Mouse (Mus musculus) T-helper 1 cell (primary cell): ENCODE measurements around the gene Mastl.

Experiments
- in situ Hi-C: fragments of 300-600 bp; cut with MboI, MseI; formaldehyde crosslinking; loops from one replicate; pipeline ENCODE4 v1.15.1; 2025; ENCODE audit warnings: high pct_unique_total_duplicates

Gene Mastl

DNA sequence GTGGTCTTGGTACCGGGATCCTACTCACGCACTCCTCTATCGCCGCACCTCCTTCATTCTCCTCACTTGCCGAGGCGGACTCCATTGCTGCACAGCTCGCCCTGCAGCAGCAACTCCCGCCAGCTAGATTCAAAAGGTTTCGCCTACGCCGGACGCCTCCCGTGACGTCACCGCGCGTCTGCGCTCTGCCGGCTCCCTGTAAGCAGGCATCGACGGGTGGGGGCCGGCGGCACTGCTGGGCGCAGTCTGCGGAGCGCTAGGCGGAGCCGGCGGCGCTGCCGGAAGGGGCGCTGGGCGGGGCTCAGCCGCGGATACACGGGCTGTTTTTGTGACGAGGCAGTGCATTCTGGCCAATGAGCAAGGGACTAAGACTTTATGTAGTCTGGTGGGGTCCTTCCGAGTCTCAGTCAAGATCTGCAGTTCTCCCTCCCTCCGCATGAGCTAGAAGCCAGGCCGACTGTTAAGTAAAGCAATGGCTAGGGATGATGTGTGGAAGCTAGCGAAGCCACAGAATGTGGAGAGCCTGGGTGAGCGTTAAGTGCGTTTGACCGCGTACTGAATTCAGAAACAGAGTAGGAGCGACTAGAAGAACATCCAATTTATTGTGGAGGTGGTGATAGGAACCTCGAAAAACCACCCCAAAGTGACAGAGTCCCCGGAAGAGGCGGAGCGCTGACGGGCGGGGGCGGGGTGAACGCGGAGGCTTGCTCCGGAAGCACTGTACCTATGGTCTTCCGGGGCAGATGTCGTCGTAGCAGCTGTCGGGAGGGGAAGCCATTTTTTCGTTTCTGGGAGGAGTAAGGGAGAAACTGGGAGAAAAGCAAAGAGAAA lies at the start of gene Mastl, which contains the start of gene Yme1l1:
Gene Mastl, minus strand, starts transcription at position 248 of the 831 bp plus-strand sequence.
Gene Yme1l1, plus strand, starts transcription at position 593 of the 831 bp plus-strand sequence.
- in situ Hi-C loops: no loop called here

DNA sequence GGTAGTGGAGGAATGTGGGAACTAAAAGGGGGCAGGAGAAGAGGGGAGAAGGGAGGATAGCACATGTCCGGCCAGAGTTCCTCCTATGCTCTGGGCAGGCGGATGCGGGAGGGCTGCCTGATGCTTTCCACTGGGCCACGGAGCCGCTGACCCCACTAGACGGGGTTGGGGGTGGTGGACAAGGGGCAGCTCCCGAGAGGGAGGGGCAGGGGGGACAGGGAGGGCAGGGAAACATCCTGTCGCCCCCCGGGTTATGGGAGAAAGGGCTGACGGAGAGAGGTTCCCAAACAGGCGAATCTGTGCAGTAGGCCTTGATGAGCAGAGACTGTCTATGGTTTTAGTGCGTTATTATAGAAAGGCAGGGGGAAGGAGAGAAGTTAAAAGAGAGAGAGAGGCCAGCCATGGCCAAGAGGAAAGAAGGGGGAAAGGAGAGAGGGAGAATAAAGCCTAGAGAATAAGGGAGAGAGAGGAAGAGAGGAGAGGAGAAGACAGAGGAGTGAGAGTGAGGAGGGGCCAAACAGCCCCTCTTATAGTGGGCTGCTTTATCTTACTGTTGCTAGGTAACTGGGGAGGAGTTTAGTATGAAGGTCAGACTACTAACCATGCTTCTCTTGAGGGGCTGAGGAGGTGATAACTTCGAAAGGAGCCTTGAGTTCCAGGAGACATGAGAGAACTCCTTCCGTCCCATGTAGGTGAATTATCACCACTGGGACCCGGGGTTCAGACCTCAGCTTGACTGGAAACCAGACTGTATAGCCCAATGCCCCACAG lies 47.3 kb upstream of the Mastl start:
- in situ Hi-C loops: no loop called here

DNA sequence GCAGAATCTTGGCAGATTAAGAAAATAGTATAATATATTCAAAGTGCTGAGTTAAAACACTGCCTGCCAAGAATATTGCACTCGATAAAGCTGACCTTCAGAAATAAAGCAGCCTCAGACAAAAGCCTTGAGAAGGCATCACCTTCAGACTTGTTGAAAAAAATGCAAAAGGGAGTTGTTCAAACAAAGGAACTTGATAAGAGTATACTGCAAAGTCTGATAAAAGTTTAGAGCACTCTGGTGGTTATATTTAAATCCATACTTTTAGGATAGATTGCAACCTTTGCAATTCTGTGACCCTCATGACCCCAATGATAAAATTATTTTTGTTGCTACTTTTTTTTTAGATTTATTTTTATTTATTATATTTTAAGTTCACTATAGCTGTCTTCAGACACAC lies 45.2 kb upstream of the Mastl start:
- in situ Hi-C loops: no loop called here

DNA sequence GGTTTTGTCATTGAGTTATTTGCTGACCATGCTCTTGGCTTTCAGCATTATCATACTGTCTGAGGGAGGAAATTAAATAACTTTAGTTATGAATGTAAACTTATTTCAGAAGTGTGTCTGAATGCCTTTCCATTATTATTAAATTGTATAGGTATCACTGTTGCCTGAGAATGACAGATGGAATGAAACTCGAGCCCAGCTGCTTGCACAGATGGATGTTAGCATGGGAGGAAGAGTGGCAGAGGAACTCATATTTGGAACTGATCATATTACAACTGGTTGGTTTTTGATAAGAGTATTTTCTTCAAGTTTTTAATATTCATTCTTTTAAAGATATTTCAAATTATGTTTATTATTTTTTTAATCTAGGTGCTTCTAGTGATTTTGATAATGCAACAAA lies 38.5 kb upstream of the Mastl start:
- in situ Hi-C loops: loop anchor here (25.0 kb wide), 1 partner anchor 1618 kb away; no protein-coding TSS in a partner anchor

DNA sequence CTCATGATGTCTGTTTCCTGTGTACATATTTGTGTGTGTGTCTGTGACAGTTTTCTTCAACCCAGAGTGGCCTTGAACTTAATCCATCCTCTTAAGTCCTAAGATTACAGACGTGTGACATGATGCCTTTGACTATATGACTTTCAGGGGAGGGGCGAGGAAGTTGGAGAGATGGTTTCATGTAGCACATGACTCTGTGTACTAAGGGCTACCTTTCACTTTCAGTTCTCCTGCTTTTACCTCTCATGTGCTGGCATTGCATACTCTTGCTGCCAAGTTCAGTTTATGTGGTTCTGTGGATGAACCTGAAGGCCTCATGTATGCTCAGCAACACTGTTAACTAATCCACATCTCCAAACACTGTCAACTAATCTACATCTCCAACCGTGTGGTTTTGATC lies 16.5 kb upstream of the Mastl start:
- in situ Hi-C loops: no loop called here

DNA sequence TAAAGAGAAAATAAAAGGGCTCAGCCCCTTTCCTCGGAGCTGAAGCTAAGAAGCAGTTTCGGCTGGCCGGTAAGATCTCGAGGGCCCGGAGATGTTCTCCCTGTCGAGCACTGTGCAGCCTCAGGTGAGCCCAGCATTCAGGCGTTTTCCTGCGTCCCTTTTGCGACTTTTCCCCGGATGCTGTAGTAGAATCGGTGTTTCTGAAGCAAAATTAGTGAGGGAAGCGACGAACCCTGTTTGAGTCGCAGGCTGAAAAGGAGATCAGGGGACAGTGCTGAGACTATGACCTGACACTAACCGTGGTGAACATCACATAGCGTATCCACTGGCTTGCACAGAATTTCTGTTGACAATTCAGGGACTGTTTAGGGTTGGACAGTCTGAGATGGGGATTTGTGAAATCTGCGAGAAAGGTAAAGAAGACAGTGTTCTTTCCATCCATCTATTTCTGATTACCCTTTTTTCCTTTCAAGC lies 821 bp upstream of the Mastl start:
- in situ Hi-C loops: no loop called here

DNA sequence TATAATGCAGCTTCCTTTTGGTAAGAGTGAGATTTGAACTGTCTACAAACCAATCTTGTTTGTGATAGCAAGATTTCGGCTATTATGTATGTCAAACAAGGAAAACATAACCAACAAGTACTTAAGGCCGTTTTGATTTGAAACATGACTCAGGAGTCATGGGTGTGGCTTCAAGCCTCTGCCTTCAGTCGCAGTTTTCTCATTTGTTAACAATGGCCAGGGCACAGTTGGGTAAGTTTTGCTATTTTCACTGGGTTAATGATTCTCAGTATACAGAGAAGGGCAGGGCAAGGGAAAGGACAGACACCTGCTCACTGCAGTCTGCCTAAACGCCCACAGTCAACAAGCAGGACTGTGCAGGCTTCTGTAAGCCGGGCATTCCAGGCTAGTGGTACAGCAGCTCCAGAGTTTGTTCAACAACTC lies 614 bp downstream of the Mastl start:
- in situ Hi-C loops: no loop called here

DNA sequence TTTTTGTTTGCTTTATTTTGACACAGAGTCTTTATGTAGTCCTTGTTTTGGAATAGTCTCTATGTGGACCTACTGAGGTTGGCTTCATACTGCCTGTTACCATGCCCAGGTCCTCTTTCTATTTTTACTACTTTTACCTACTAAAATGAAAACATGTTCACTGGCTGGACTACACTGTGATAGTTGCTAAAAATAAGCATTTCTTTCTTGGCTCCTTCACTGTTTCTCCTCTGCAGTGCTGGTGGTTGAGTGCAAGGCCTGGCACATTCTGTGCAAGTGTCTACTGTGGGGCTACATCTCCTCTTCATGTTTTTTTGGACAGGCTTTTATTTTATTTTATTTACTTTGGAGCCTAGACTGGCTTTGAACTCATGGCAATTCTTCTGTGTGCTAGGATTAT lies 36.3 kb downstream of the Mastl start:
- in situ Hi-C loops: no loop called here

DNA sequence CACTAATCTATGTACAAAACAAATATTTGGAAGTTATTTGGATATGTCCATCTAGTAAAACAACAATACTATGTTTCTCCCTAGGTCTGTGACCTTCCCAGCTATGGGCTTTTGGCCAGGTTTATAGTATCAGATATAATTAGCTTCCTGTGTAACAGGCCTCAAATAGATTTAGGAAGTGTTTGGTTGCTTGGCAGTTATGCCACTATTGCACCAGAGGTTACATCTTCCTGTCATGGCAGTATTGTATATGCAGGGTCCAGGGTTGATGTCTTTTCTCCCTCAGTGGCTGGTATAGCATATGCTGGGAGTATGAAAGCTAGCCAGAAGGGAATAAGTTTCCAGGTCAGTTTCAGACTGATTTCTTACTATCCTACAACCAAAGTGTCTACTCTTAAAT lies 53.6 kb downstream of the Mastl start:
- in situ Hi-C loops: loop anchor here (10.0 kb wide), 1 partner anchor 1867 kb away; no protein-coding TSS in a partner anchor

DNA sequence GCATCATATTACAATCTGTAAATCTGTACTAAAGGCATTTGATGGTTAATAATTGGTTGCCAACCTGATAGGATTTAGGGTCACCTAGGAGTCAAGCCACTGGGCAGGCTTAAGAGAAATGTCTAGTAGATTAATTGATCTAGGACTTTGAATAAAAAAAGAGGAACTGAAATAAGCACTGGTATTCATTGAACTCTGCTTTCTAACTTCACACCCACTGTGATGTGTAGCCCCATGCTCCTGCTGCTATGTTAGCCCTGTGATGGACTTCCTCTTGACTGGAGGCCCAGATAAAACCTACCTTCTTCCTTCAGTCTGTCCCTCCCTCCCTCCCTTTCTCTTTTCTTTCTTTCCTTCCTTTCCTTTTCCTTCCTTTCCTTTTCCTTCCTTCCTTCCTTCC lies 58.8 kb downstream of the Mastl start:
- in situ Hi-C loops: no loop called here

DNA sequence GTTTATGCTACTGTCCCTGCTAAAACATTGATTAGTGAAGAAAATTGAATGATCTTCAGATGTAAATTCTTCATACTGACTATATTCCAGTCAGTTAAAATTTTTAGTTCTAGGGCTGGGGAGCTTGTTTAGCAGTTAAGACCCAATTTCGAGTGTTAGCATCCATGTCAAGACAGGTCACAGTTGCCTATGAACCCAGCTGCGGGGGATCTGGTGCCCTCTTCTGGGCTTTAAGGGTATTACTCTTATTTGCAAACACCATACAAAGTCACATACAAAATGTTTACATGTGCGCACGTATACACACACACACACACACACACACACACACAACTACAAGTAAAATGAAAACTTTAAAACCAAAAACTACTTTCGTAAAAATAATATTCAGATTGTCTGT lies 63.6 kb downstream of the Mastl start:
- in situ Hi-C loops: no loop called here

DNA sequence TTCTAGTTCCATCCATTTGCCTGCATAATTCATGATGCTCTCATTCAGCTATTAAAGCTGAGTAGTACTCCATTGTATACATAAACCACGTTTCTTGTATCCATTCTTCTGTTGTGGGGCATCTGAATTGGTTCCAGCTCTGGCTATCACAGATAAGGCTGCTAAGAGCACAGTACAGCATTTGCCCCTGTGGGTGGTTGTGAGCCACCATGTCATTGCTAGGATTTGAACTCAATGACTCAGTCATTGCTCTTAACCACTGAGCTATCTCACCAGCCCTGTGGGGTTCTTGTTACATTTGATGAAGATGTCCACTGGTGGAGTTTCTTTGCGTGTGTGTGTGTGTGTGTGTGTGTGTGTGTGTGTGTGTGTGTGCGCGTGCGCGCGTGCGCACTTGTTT lies 71.3 kb downstream of the Mastl start:
- in situ Hi-C loops: no loop called here

DNA sequence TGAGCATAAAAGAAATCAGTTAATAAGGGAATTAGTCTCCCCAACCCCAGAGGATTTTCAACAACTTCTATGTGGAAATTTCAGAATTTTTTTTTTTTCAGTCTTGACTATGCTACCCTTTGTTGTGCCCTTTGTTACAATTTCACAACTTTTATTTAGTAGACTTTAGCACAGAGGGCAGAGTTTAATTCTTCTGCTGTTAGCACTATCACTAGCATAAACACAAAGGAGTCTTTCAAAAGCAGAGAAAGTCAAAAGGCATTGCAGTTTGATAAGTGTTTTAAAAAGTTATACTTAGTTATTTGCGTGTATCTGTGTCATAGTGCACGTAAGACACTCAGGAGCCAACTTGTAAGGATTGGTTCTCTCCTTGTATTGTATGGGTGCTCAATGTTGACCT lies 77.2 kb downstream of the Mastl start:
- in situ Hi-C loops: loop anchor here (5.0 kb wide), 1 partner anchor 46 kb away; no protein-coding TSS in a partner anchor

DNA sequence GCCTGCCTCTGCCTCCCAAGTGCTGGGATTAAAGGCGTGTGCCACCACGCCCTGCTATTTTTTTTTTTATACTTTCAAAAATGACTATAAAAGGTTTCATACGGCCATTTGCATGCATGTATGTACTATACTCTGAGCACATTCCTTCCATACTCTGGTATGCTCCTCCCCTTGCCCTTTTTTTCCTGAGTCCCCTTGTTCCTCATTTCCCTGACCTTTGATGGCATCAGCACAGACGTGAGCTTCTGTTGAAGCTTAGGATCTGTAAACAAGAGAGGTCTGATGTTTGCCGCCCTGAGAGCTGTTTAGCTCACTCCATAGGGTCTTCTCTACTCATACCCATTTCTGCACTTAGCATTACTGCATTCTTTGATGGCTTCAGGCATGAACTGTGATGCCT lies 78.1 kb downstream of the Mastl start:
- in situ Hi-C loops: loop anchor here (5.0 kb wide), 1 partner anchor 45 kb away; no protein-coding TSS in a partner anchor

DNA sequence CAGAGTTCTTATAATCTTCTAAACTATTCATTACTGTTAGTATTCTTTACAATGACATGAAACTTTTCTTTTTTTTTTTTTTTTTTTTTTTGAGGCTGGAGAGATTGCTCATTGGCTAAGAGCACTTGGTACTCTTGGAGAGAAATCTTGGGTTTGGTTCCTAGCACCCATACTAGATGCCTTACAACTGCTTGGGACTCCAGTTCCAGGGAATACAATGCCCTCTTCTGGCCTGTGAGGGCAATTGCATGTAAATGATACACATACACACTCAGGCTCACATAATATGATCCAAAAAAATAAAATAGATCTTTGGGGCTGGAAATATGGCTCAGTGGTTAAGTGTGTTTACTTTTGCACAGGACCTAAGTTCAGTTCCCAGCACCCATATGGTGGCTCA lies 79.0 kb downstream of the Mastl start:
- in situ Hi-C loops: loop anchor here (5.0 kb wide), 1 partner anchor 44 kb away; no protein-coding TSS in a partner anchor

DNA sequence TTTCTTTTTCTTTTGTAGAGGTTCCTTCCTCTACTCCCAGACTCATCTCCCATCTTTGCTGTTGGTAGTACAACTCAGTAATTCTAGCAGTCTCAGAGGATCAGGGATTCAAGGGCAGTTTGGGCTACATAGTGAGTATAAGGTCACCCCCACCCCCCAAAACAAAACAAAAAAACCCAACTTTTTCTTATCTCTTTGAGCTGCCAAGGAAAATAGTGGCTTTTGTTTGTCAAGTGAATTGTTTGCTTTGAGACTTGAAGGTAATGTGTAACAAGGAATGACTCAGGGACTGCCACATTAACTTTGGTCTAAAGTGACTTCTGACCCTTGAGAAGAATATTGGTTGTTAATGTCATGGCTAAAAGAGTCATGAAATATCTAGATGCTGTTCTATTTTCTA lies 80.0 kb downstream of the Mastl start:
- in situ Hi-C loops: loop anchor here (5.0 kb wide), 1 partner anchor 44 kb away; no protein-coding TSS in a partner anchor

DNA sequence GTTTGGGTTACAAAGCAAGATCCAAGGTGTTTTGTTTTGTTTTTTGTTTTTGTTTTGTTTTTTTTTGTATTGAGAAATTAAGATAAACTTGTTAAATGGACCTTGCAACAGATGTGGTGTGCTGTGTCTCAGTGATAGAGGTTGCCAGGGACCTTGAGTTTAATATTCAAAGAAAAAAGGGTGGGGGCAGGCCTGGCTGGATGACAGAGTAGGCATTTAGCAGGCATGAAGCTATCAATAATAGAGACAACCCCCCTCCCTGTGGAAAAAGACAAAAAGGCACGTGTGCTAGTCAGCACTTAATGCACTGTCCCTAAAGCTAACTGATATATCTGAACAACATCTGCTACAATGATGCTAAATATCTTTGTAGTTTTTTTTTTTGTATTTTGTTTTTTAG lies 84.4 kb downstream of the Mastl start:
- in situ Hi-C loops: no loop called here

DNA sequence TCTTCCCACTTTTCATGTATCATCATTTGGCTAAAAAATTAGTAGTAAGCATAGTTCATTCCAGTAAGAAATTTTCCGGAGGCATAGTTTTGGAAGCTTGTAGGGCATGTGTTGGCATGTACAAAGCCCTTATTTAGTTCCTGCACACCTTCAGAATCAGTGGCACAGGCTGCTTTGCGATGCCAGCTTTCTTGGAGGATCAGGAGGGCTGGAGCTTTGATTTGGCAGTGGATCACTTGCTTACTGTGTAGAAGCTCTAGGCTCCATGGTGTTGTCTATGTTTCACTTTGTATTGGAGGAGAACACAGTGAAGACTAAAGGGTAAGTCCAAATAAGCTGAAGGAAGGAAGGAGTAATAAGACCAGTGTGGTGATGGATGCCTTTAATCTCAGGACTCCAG lies 85.3 kb downstream of the Mastl start:
- in situ Hi-C loops: no loop called here

DNA sequence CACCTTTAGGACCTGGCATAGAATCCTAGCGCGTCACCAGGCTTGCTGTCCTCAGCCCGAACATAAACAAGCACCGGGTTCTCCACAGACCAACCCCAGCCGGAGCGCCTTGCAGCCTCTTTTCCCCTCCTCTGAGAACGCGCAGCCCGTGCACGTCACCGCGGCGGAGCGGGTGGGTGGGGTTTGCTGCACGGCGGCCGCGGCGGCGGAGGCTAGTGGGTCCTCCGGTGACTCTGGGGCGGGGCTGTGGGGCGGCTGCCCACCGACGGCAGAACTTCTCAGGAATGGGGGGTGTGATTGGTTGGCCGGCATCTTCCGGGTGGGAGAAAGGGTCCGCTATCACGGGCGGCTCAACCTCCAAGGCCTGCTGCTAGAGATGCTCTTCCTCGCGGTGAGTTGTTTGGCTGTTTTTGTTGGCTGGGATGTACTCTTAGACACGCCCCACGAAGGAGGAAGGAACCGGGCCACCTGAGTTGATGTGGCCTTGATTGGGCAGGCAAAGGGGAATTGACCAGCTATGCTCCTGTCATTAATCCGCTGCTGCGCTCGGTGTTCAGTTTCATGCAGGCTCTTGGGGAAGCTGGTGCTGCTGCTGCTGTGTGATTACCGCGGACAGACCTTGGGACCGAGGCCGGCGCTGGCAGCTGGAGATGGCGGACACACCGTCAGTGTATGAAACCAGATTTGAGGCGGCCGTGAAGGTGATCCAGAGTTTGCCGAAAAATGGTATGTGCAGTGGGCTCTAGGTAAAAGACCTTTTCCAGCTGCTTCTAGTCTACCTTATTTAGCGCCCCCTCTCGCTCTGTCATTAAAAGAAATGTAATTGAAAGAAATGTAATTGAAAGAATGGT lies 86.7 kb downstream of the Mastl start:
- in situ Hi-C loops: no loop called here

DNA sequence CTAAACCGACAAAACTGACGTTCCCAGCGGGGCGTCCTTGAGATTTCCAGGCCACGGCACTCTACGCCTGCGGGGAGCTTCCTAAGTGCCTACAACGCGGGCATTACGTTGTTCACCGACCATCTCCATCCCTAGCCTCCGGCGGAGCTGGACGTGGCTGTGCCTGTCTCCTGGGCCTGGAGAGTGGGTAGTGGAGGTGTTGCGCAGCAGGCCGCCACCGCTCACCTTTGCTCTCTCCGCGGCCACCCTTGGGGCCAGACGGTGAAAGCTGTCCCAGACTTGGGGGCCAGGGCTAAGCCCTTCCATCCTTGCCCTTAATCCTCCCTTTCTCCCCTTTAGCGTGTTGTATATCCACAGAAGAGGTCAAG lies 87.5 kb downstream of the Mastl start:
- in situ Hi-C loops: no loop called here

DNA sequence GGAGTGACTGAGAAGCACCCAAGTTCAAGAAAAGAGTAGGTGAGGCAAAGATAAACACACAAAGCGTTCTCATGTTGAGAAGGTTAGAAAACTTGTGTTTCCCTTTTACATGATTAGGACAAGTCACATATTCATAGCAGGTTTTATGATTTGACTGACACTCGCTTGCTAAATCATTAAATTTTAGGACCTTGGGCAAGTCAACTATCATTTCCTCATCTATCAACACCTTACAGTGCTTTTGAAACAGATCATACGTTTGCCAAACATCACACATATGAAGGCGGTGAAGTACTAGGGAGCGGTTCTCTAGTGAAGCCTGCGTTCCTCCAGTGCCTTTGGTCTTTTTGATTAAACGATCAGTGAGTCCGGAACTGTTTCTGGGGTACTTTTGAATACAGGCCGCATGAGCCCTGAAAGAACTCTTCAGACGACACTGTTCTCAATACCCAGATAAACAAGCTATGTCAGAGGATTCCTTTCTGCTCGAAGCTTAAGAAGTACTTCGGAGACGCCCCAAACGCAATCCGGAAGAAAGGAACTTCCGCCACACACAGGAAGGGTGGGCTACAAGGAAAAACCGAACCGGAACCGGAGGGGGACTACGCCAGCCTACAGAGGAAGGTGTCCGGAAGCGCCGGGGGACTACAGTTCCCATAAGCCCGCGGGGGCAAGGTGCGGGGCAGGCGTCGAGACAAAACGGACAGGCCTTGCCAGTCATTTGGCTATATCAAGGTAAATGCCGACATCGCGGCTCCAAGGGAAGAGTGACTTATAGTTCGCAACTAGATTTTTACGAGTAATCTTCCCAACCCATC lies 88.1 kb downstream of the Mastl start, which contains the start of gene Acbd5:
Gene Acbd5, plus strand, starts transcription at position 616 of the 818 bp plus-strand sequence.
- in situ Hi-C loops: no loop called here
